Mouse (Mus musculus) layer of hippocampus, postnatal 25 days (tissue): ENCODE results near the gene Wdr1. TPM values are rescaled to one million over a fixed set of nuclear protein-coding genes. Genes with fewer than 3 reads are reported as not detected.
"Not testable (repeated sequence)": the region's sequence is repeated elsewhere in the genome, so short reads cannot be mapped to it uniquely, and the experiment has no call there.

Experiments
- DNase-seq, 2 experiments: peaks; one replicate each; pipeline ENCODE4 v3.0.0; 2022; ENCODE audit warnings: mixed read lengths in 2 of 2, low spot score in 1 of 2; ENCODE audit errors: extremely low spot score in 1 of 2
- total RNA-seq, 2 experiments: library from RNA; stranded (reverse); gene quantifications; 2 replicates each; pipeline ENCODE4 v1.2.3; 2021

The Wdr1 gene
- total RNA-seq: 100 to 1,000 TPM; 217 TPM

GRCm38 (mm10) chr5:38563121-38563520 is at the start of gene Wdr1:
TSS of gene Wdr1 (minus strand) at chr5:38563221.
- no peak for DNase-seq

- no peak for DNase-seq
These were observed 48.1 kb upstream of the Wdr1 start for GRCm38 (mm10) chr5:38611118-38611517.

GRCm38 (mm10) chr5:38608219-38608618 is 45.2 kb upstream of the Wdr1 start:
- not testable (repeated sequence) for DNase-seq

- DNase-seq: no peak
These were observed 35.8 kb upstream of the Wdr1 start for GRCm38 (mm10) chr5:38598647-38599304.

- no peak for DNase-seq
These were observed 25.9 kb upstream of the Wdr1 start for GRCm38 (mm10) chr5:38588924-38589323.

GRCm38 (mm10) chr5:38585450-38585849 is 22.4 kb upstream of the Wdr1 start:
- no peak for DNase-seq

- no peak for DNase-seq
These were observed 20.0 kb upstream of the Wdr1 start for GRCm38 (mm10) chr5:38583026-38583425.

GRCm38 (mm10) chr5:38580703-38581102 is 17.7 kb upstream of the Wdr1 start:
- peak in 1 of 2 experiments; percentile 37 for DNase-seq

GRCm38 (mm10) chr5:38570876-38571275 is 7.9 kb upstream of the Wdr1 start:
- no peak for DNase-seq

- DNase-seq: no peak
These were observed 5.6 kb upstream of the Wdr1 start for GRCm38 (mm10) chr5:38568652-38569051.

GRCm38 (mm10) chr5:38564831-38565230 is 1.8 kb upstream of the Wdr1 start:
- no peak for DNase-seq

- DNase-seq: peak; percentile 94 to 95
These were observed 1.5 kb downstream of the Wdr1 start for GRCm38 (mm10) chr5:38561426-38562024.

GRCm38 (mm10) chr5:38560586-38561425 is 2.2 kb downstream of the Wdr1 start:
- DNase-seq: peak in 1 of 2 experiments; percentile 38

GRCm38 (mm10) chr5:38558831-38559230 is 4.2 kb downstream of the Wdr1 start:
- DNase-seq: no peak

GRCm38 (mm10) chr5:38557811-38558210 is 5.2 kb downstream of the Wdr1 start:
- DNase-seq: no peak

GRCm38 (mm10) chr5:38556406-38556805 is 6.6 kb downstream of the Wdr1 start:
- DNase-seq: no peak

- no peak for DNase-seq
These were observed 9.1 kb downstream of the Wdr1 start for GRCm38 (mm10) chr5:38553953-38554352.

- no peak for DNase-seq
These were observed 9.5 kb downstream of the Wdr1 start for GRCm38 (mm10) chr5:38553491-38553890.

- no peak for DNase-seq
These were observed 10.4 kb downstream of the Wdr1 start for GRCm38 (mm10) chr5:38552615-38553014.

GRCm38 (mm10) chr5:38550221-38550768 is 12.7 kb downstream of the Wdr1 start:
- no peak for DNase-seq

- no peak for DNase-seq
These were observed 13.5 kb downstream of the Wdr1 start for GRCm38 (mm10) chr5:38549461-38549909.
